Mouse (Mus musculus) ES-E14 (cell line): ENCODE data around the gene Tcerg1l. TPM values are rescaled to one million over a fixed set of nuclear protein-coding genes. Genes with fewer than 3 reads are reported as not detected.

ENCODE experiments used
- DNase-seq: peaks from one replicate; pipeline ENCODE4 v3.0.0-alpha.2; 2013; ENCODE audit warnings: low read depth, low spot score
- H3K27ac ChIP-seq: 2 replicates; pipeline ENCODE4 v1.5.1; 2012; ENCODE audit warnings: low read depth, mild to moderate bottlenecking, low read length, moderate library complexity, mixed read lengths; ENCODE audit not compliant: poor library complexity, insufficient read depth, severe bottlenecking
- H3K36me3 ChIP-seq: 2 replicates; pipeline ENCODE4 v1.6.1; 2012; ENCODE audit warnings: mild to moderate bottlenecking, low read length, moderate library complexity, mixed read lengths; ENCODE audit not compliant: control insufficient read depth, poor library complexity, insufficient read depth, severe bottlenecking
- H3K4me1 ChIP-seq, 2 experiments: fragments of 150-350 bp in 1 of 2; sonication (generic) in 1 of 2; 2 replicates each; pipeline ENCODE4 v1.6.1; 2012; ENCODE audit warnings: low read length in 2 of 2, mild to moderate bottlenecking in 1 of 2, mixed read lengths in 1 of 2; ENCODE audit not compliant: control insufficient read depth in 2 of 2, insufficient read depth in 2 of 2, poor library complexity in 1 of 2
- H3K4me3 ChIP-seq, 2 experiments: fragments of 150-350 bp in 1 of 2; sonication (generic) in 1 of 2; 2 replicates each; pipeline ENCODE4 v1.5.1; 2012; ENCODE audit warnings: low read length in 2 of 2, low read depth in 1 of 2, mild to moderate bottlenecking in 1 of 2, mixed read lengths in 1 of 2; ENCODE audit not compliant: insufficient read depth in 1 of 2, poor library complexity in 1 of 2, severe bottlenecking in 1 of 2
- H3K9ac ChIP-seq: 2 replicates; pipeline ENCODE4 v1.6.1; 2012; ENCODE audit warnings: low read depth, mild to moderate bottlenecking, low read length, mixed read lengths; ENCODE audit not compliant: poor library complexity, insufficient read depth, severe bottlenecking
- H3K9me3 ChIP-seq: fragments of 150-350 bp; sonication (generic); 2 replicates; pipeline ENCODE4 v1.6.1; 2012; ENCODE audit warnings: low read depth, mild to moderate bottlenecking, low read length; ENCODE audit not compliant: control insufficient read depth, insufficient read depth
- CHD2 ChIP-seq: IDR thresholded peaks from 2 replicates; pipeline ENCODE4 v1.6.1; 2014; ENCODE audit warnings: mild to moderate bottlenecking, low read depth, low read length, inconsistent platforms
- HCFC1 ChIP-seq: IDR thresholded peaks from 2 replicates; pipeline ENCODE4 v1.6.1; 2012; ENCODE audit warnings: low read length, inconsistent platforms, borderline replicate concordance; ENCODE audit not compliant: insufficient read depth
- MAFK ChIP-seq: IDR thresholded peaks from 2 replicates; pipeline ENCODE4 v1.6.1; 2014; ENCODE audit warnings: mild to moderate bottlenecking, low read depth, low read length, inconsistent platforms; ENCODE audit not compliant: insufficient read depth
- ZC3H11A ChIP-seq: IDR thresholded peaks from 2 replicates; pipeline ENCODE4 v1.6.1; 2012; ENCODE audit warnings: low read depth, mild to moderate bottlenecking, inconsistent platforms, low read length, borderline replicate concordance
- ZNF384 ChIP-seq: IDR thresholded peaks from 2 replicates; pipeline ENCODE4 v1.6.1; 2012; ENCODE audit warnings: low read depth, low read length, inconsistent platforms
- in situ Hi-C, 2 experiments: fragments of 600-800 bp; cut with MboI; formaldehyde crosslinking; loops; one replicate each; pipeline ENCODE4 v1.15.1; 2025; ENCODE audit warnings: low sequenced_read_pairs in 2 of 2, inconsistent platforms in 1 of 2; ENCODE audit not compliant: unreplicated experiment in 2 of 2
- total RNA-seq: library from RNA; depleted of rRNA; stranded (reverse); fragments of 300-350 nt; gene quantifications from 2 replicates; pipeline ENCODE4 v1.2.3, GENCODE M21; 2012

The Tcerg1l gene
- total RNA-seq, 1 experiment: 1.1 TPM

GRCm38 (mm10) chr7:138199333-138200058, 198.0 kb downstream of the Tcerg1l start:
- no peak for DNase-seq
- Histone ChIP-seq H3K27ac (no peak overlapping the region), H3K9me3 (no peaks in the 10 kb centered on the region), H3K4me1 (no peaks in the 10 kb centered on the region), H3K36me3 (no peaks in the 10 kb centered on the region), H3K9ac (no peak overlapping the region), H3K4me3 (no peak overlapping the region)
- TF ChIP-seq MAFK (no peak), ZC3H11A (no peak), ZNF384 (no peak), CHD2 (no peak), HCFC1 (no peak)
- in situ Hi-C loops: no loop called here

GRCm38 (mm10) chr7:138196139-138196538, 201.4 kb downstream of the Tcerg1l start:
- Histone ChIP-seq H3K9me3 (no peaks in the 10 kb centered on the region), H3K27ac (no peak overlapping the region), H3K4me1 (no peaks in the 10 kb centered on the region), H3K36me3 (no peaks in the 10 kb centered on the region), H3K4me3 (no peak overlapping the region), H3K9ac (no peak overlapping the region)
- in situ Hi-C loops: no loop called here
- DNase-seq: no peak
- TF ChIP-seq ZC3H11A (no peak), CHD2 (no peak), ZNF384 (no peak), HCFC1 (no peak), MAFK (no peak)

- DNase-seq: no peak
- in situ Hi-C loops: no loop called here
- H3K9ac ChIP-seq: no peak overlapping the region
- no peak for TF ChIP-seq ZNF384
- no peaks in the 10 kb centered on the region for H3K4me1 ChIP-seq
- H3K27ac ChIP-seq: no peak overlapping the region
- H3K36me3 ChIP-seq: no peaks in the 10 kb centered on the region
- H3K9me3 ChIP-seq: no peaks in the 10 kb centered on the region
- no peak overlapping the region for H3K4me3 ChIP-seq
Observed at GRCm38 (mm10) chr7:138184197-138184596, 213.3 kb downstream of the Tcerg1l start.

- in situ Hi-C loops: no loop called here
- TF ChIP-seq HCFC1 (no peak), CHD2 (no peak), ZNF384 (no peak), ZC3H11A (no peak), MAFK (no peak)
- H3K9me3 ChIP-seq: no peaks in the 10 kb centered on the region
- H3K27ac ChIP-seq: no peak overlapping the region
- H3K4me3 ChIP-seq: no peak overlapping the region
- H3K4me1 ChIP-seq: no peaks in the 10 kb centered on the region
- DNase-seq: no peak
- H3K9ac ChIP-seq: no peak overlapping the region
- H3K36me3 ChIP-seq: no peaks in the 10 kb centered on the region
Observed at GRCm38 (mm10) chr7:138182216-138182615, 215.3 kb downstream of the Tcerg1l start.

- Histone ChIP-seq H3K4me1 (no peaks in the 10 kb centered on the region), H3K9me3 (no peaks in the 10 kb centered on the region), H3K27ac (no peak overlapping the region), H3K4me3 (no peak overlapping the region), H3K9ac (no peak overlapping the region), H3K36me3 (no peaks in the 10 kb centered on the region)
- in situ Hi-C loops: no loop called here
- no peak for DNase-seq
- TF ChIP-seq ZC3H11A (no peak), ZNF384 (no peak), CHD2 (no peak), MAFK (no peak), HCFC1 (no peak)
Observed at GRCm38 (mm10) chr7:138178617-138179016, 218.9 kb downstream of the Tcerg1l start.
